Mouse (Mus musculus) forebrain, postnatal 0 days (tissue): ENCODE measurements around the gene Esam. TPM values are rescaled to one million over a fixed set of nuclear protein-coding genes. Genes with fewer than 3 reads are reported as not detected.

Source experiments
- ATAC-seq: fragments of 200-750 bp; cut with Nextera tagmentation; 2 replicates; pipeline ENCODE4 v1.8.0; 2017; ENCODE audit warnings: mild to moderate bottlenecking, moderate library complexity
- DNase-seq: peaks from one replicate; pipeline ENCODE4 v3.0.0-alpha.2; 2015
- H3K27ac ChIP-seq: fragments of 300-500 bp; sonication (generic); 2 replicates; pipeline ENCODE4 v1.5.1; 2014; ENCODE audit warnings: low read depth, mild to moderate bottlenecking, antibody characterized with exemption, low read length, moderate library complexity, mixed read lengths
- H3K27me3 ChIP-seq: fragments of 300-500 bp; sonication (generic); 2 replicates; pipeline ENCODE4 v1.6.1; 2014; ENCODE audit warnings: mild to moderate bottlenecking, low read length, mixed read lengths; ENCODE audit not compliant: insufficient read depth
- H3K36me3 ChIP-seq: fragments of 300-500 bp; sonication (generic); 2 replicates; pipeline ENCODE4 v1.6.1; 2014; ENCODE audit warnings: mild to moderate bottlenecking, moderate library complexity; ENCODE audit not compliant: insufficient read depth
- H3K4me1 ChIP-seq: fragments of 300-500 bp; sonication (generic); 2 replicates; pipeline ENCODE4 v1.6.1; 2014; ENCODE audit warnings: antibody characterized with exemption; ENCODE audit not compliant: insufficient read depth
- H3K4me2 ChIP-seq: fragments of 300-500 bp; sonication (generic); 2 replicates; pipeline ENCODE4 v1.6.1; 2014; ENCODE audit warnings: low read depth, mild to moderate bottlenecking, moderate library complexity
- H3K4me3 ChIP-seq: fragments of 300-500 bp; sonication (generic); 2 replicates; pipeline ENCODE4 v1.5.1; 2014; ENCODE audit warnings: low read depth, low read length, mixed read lengths
- H3K9ac ChIP-seq: fragments of 300-500 bp; sonication (generic); 2 replicates; pipeline ENCODE4 v1.6.1; 2014; ENCODE audit warnings: mild to moderate bottlenecking
- H3K9me3 ChIP-seq: fragments of 300-500 bp; sonication (generic); 2 replicates; pipeline ENCODE4 v1.6.1; 2016; ENCODE audit warnings: low read length
- CTCF ChIP-seq: sonication (generic); IDR thresholded peaks from 2 replicates; pipeline ENCODE4 v1.5.1; 2016; ENCODE audit warnings: antibody characterized with exemption, control low read depth, low read depth
- WGBS: fragments of 180-500 bp; shearing (Covaris S2); extraction: QIAGEN DNeasy Blood & Tissue Kit; methylation state at CpG from one replicate; pipeline ENCODE4 v1.1.7; 2014; 5-methylcytosine and 5-hydroxymethylcytosine counted together
- polyA plus RNA-seq: library from polyadenylated mRNA; unstranded; fragments of >200 nt; fragmentation: Nextera tagmentation; extraction: Ambion mirVana; gene quantifications from 2 replicates; pipeline ENCODE4 v1.2.1, GENCODE M21; 2015
- total RNA-seq: library from RNA; depleted of rRNA; stranded (reverse); fragments of >200 nt; gene quantifications from 2 replicates; pipeline ENCODE4 v1.2.3, GENCODE M21; 2014

Gene Esam
- total and polyA plus RNA-seq, 2 experiments from 2014 or later: 37.3 to 144 TPM

DNA sequence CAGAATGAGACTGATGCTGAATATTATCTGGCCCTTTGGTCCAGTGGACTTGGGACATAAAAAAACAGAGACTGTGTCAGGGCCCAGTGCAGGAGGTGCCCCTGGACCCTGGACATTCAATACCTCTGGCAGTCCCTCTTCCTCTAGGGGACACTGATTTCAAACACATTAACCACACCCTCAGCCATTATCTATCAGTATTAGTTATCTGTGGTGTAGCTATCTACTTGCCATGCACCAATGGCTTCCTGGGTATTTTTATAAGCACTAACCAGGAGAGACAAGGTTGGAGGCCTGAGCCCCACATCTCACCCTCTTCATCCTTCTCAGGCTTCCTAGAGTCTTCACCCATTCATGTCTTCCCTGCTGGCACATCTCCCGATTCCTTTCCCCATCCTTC, 22.6 kb downstream of the Esam start:
- Histone ChIP-seq H3K9me3 (no peaks in the 10 kb centered on the region), H3K4me3 (0 out of 2 replicates have a peak overlapping the region, but pooled peaks have one; percentile 1), H3K36me3 (no peaks in the 10 kb centered on the region), H3K4me2 (peak overlapping the region; percentile 95; the same call in 1 of the 2 replicates), H3K27ac (no peak overlapping the region), H3K4me1 (peaks cover 10% of the 10 kb centered on the region; the same call in 1 of the 2 replicates), H3K27me3 (peaks cover 17% of the 10 kb centered on the region), H3K9ac (no peak overlapping the region)
- ATAC-seq (no peak), DNase-seq (no peak)
- WGBS: 56% methylated on average over 1 of the region's 1 CpGs
- no peak for TF ChIP-seq CTCF

DNA sequence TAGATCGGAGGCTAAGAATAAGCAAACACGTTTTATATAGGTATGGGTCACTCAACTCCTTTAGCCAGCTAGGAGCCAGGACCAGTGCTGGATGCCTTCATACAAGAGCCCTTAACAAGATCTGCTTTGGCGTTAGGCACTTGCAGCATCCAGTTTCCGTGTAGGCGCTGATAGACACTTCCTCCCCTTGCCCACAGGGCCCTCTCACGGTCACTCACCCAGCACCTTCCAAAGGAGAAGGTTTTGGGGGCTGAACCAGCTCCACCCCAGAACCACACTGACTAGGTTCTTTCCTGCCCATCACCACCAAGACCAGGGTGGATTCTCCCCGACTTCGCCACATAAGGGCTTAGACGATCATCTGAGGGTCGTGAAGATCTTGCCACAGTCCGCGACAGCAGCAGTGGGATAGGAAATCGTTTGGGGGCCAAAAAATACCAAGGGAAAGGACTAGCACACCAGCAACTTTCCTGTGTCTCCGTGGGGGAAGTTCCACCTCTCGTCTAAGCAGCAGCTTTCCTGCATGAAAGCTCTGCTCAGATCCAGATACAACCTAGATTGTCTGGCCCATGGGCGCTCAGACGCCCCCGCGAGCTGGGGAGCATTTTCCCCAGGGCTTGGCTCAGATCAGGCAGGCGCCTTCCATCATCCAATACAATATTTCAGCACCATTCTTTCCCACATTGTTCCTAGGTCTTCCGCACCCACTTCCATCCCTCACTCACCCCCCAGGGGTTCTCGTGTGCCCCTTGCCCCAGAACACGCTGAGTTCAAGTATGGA, 24.1 kb downstream of the Esam start:
- Histone ChIP-seq H3K27ac (no peak overlapping the region), H3K9me3 (no peaks in the 10 kb centered on the region), H3K36me3 (no peaks in the 10 kb centered on the region), H3K9ac (peak overlapping the region; percentile 58), H3K4me1 (peaks cover 10% of the 10 kb centered on the region; the same call in 1 of the 2 replicates), H3K4me2 (peak overlapping the region; percentile 95), H3K4me3 (peak overlapping the region; percentile 48), H3K27me3 (peaks cover 9% of the 10 kb centered on the region)
- 4% methylated on average over 23 of the region's 23 CpGs for WGBS
- no peak for TF ChIP-seq CTCF
- no peak for DNase-seq
- ATAC-seq: peak; percentile 5; the same call in 1 of the 2 replicates

DNA sequence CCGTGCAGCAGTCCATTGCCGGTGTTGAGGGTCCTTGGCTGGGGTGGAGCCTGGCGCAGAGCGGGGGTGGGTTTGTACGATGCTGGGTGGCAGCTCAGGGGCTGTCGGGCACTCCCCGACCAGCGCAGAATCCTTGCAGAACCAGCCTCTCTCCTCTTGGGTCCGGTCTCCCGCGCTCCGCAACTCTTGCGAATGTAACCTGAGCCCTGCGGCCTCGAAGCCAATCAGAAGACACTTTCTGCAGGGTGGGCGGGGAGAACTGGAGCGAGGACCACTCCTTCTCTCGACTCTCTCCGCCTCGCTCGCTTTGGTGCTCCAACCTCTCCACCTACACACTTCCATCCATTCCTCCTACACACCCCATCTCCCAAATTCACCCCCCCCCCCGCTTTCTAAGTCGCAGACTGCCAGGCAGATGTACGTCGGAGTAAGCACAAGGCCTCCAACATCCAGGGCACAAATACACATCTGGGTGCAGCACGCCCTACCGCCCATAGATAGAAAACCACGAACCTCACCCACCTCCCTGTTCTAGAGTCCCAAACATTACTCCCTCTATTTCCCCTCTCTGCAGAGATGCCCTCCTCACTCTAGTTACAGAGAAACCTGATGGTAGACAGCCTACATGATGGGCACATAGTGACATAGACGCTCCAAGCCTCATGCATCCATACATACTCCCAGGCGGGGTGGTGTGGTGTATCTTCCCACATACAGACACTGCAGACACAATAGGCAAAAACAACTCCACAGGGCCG, 24.8 kb downstream of the Esam start, which contains the start of gene Nrgn:
TSS of gene Nrgn (minus strand) at position 369 of the 758 bp plus-strand sequence.
- H3K27me3 ChIP-seq: peaks cover 9% of the 10 kb centered on the region
- peak within 1 kb of the TSS; percentile 58 for H3K9ac ChIP-seq
- no peaks in the 10 kb centered on the region for H3K36me3 ChIP-seq
- H3K27ac ChIP-seq: no peak within 1 kb of the TSS
- H3K4me1 ChIP-seq: peaks cover 10% of the 10 kb centered on the region; the same call in 1 of the 2 replicates
- DNase-seq: peak; percentile 81
- TF ChIP-seq CTCF: no peak
- 4% methylated on average over 31 of the region's 31 CpGs for WGBS
- H3K4me2 ChIP-seq: peak within 1 kb of the TSS; percentile 95
- H3K9me3 ChIP-seq: no peaks in the 10 kb centered on the region
- peak within 1 kb of the TSS; percentile 48 for H3K4me3 ChIP-seq
- peak; percentile 85 for ATAC-seq

DNA sequence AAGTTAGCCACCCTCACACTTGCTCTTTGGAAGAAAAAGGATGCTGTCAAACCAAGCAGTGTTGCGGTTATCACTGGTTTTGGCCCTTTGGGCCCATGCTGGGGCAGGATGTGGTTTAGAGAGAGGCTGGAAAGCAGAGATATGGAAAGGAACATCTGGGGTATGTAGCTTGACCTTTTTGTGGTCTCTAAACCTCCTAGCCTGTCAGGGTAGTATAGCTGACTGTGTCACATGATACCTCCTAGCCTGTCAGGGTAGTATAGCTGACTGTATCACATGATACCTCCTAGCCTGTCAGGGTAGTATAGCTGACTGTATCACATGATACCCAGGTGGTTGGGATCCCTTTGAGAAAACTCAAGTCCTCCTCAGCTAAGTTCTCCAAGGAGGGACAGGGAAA, 26.4 kb downstream of the Esam start:
- H3K9me3 ChIP-seq: no peaks in the 10 kb centered on the region
- no peak for ATAC-seq
- DNase-seq: no peak
- peaks cover 9% of the 10 kb centered on the region for H3K27me3 ChIP-seq
- peaks cover 10% of the 10 kb centered on the region; the same call in 1 of the 2 replicates for H3K4me1 ChIP-seq
- no peak overlapping the region for H3K4me2 ChIP-seq
- TF ChIP-seq CTCF: no peak
- H3K27ac ChIP-seq: no peak overlapping the region
- 96% methylated on average over 1 of the region's 1 CpGs for WGBS
- no peak overlapping the region for H3K4me3 ChIP-seq
- H3K9ac ChIP-seq: no peak overlapping the region
- H3K36me3 ChIP-seq: no peaks in the 10 kb centered on the region

DNA sequence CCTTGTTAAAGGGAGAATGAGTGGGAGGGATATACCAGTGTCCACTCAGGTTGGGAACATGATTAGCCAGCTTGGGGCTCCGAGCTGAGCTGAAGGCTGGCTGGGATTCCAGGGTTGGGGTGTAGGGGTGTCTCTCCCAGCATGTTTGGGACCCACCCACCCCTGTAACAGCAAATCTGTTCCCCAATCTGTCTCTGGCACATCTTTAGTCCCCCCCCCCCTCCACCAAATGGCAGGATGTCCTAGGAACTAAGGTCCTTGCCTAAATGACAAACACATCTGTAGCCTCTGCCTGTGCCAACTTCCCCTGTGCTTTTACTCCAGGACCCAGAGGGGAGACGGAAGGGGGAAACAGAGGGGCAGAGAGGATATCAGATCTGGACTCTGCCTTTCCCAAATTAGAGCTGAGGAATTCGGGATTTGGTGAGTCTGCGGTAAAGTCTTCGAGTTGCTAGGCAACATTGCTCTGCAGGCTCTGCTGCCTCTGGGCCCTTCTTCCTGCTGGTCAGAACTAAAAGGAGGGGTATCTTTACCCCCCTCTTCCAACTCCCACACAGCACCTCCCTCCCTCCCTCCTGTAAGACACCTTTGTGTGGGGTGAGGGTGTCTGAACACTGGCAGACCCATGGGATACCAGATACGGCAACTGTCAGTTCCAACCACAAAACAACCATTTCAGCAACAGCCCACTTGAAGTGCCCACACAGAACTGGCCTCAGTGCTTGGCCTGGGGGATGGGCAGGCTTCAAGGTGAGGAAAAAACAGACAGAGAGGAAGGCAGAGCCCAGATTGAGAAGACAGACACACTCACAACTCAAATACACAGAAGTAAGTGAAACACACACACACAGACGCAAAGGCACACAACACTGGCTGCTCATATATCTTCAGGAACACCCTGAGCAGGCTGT, 27.2 kb downstream of the Esam start, which contains the start of gene Siae:
TSS of gene Siae (plus strand) at position 861 of the 911 bp plus-strand sequence.
- Histone ChIP-seq H3K9ac (0 out of 2 replicates have a peak within 1 kb of the TSS, but pooled peaks have one; percentile 1), H3K4me1 (peaks cover 10% of the 10 kb centered on the region; the same call in 1 of the 2 replicates), H3K9me3 (no peaks in the 10 kb centered on the region), H3K27me3 (peaks cover 9% of the 10 kb centered on the region), H3K4me3 (no peak within 1 kb of the TSS), H3K27ac (peak within 1 kb of the TSS; percentile 15; the same call in 1 of the 2 replicates), H3K36me3 (no peaks in the 10 kb centered on the region), H3K4me2 (peak within 1 kb of the TSS; percentile 5; the same call in 1 of the 2 replicates)
- 18% methylated on average over 7 of the region's 7 CpGs for WGBS
- no peak for TF ChIP-seq CTCF
- ATAC-seq (peak; percentile 39), DNase-seq (peak; percentile 67)

DNA sequence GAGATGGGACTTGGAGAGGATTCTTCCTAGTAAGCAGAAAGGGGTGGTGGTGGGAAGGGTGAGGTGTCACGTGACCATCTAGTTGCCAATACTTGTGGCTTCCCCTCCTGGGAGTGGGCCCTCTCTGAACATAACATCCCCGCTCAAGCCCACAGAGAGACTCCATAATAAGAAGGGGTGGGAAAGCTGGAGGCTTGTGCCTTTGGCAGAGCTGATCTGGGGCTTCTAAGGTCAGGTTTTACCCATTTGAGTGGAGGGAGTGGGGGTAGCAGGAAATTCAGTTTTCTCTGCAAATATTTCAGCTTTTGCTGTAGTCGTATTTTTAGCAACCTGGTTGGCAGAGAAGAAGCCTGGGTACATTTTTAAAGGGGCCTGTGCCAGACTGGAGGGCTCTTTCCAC, 28.5 kb downstream of the Esam start:
- H3K9me3 ChIP-seq: no peaks in the 10 kb centered on the region
- TF ChIP-seq CTCF: no peak
- WGBS: 62% methylated on average over 3 of the region's 3 CpGs
- H3K9ac ChIP-seq: no peak overlapping the region
- no peak for DNase-seq
- no peak overlapping the region for H3K4me3 ChIP-seq
- ATAC-seq: no peak
- H3K4me2 ChIP-seq: no peak overlapping the region
- peaks cover 10% of the 10 kb centered on the region; the same call in 1 of the 2 replicates for H3K4me1 ChIP-seq
- peaks cover 4% of the 10 kb centered on the region for H3K27me3 ChIP-seq
- no peaks in the 10 kb centered on the region for H3K36me3 ChIP-seq
- H3K27ac ChIP-seq: no peak overlapping the region; the same call in 1 of the 2 replicates
